Mouse (Mus musculus): ENCODE measurements around the gene Cuta.

Cuta gene

DNA sequence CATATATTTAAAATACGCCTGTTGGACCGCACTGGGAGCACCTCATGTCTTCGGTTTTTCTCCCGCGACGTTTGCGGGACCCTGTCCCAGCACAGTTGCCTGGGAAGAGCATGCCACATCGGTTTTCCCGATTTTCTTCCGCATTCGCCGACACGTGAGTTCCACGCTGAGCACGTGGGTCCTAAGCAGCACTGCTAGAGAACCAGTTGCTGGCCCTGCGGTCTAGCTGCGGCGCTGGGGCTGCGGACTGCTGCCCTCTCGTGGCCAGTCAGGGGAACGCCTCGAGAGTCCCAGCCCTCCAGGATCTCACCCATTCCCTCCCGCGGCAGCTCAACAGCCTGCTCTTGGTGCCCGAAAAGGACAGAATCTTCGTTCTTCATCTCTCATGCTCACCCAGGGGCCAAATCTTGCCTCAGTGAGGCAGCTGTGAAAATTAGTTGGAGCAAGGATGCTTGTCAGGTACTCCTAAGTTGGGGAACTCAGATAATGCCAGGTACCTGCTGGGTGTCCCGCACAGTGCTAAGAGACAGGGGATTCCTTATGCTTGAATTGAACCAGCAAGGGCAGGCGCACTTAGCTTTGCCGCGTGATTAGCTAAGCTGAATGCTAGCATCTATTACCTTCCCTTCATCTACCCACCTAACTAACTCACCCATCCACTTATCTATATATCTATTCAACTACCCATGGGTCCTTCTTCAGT lies 53.2 kb downstream of the Cuta start:
- DNase-seq (ENCODE audit: low read depth, low spot score), result peak; percentile 51

DNA sequence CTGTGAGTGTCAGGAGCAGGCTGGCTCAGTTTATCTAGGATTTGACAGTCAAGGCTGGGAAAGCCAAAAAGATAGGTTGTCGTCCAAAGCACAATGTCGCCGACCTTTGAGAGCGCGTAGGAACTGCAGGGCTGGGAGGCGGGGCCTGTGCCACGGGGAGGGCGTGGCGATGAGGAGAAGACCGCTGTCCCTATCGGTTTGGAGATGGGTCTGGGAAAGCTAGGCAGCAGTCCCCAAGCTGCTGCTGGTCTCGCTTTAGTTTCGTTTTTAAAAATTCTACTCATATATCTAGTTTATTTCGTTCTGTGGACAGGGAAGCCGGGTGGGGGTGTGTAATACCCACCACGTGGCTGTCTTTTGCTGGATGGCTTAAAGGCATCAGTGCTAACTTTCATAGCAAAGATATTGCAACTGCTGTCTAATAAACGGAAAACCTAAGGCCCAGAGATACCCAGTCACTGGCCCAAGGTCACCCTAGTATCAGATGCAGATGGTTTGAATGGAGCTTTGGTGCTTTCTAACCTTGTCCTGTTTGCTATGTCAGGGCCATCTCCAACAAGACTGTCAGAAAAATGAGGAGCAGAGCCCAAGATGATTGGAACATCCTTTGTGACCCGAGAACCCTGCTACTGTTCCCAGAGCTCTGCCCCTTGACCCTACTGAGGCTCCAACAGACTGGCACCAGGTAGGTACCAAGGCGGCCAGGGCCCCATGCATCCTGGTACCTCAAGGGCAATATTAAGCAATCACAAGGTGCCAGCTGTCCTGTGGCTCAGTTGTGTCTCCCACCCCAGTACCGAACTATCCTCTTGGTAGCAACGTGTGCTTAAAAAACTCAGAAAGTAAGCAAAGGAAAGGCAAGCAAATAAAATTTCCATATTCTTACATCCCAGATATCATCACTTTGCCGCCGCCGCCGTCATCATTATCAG lies 54.1 kb downstream of the Cuta start:
- DNase-seq (ENCODE audit: low read depth, low spot score), result peak; percentile 32
